Mouse (Mus musculus) CH12.LX (cell line): ENCODE results near the gene Ttc7. TPM values are rescaled to one million over a fixed set of nuclear protein-coding genes. Genes with fewer than 3 reads are reported as not detected.

Source experiments
- DNase-seq: peaks from one replicate; pipeline ENCODE4 v3.0.0-alpha.2; 2013; ENCODE audit errors: extremely low read depth
- H3K27ac ChIP-seq: 2 replicates; pipeline ENCODE4 v1.5.1; 2012; ENCODE audit warnings: low read depth, mild to moderate bottlenecking, control low read depth, moderate library complexity; ENCODE audit not compliant: insufficient read depth
- H3K27me3 ChIP-seq: replicated peaks from 2 replicates; pipeline ENCODE3; 2012; ENCODE audit warnings: inconsistent platforms
- H3K36me3 ChIP-seq, 2 experiments: replicated peaks in 1 of 2; 2 replicates each; pipeline versions ENCODE3 to v1.6.1; 2012; ENCODE audit warnings: inconsistent platforms in 1 of 2, low read length in 1 of 2, mild to moderate bottlenecking in 1 of 2, mixed read lengths in 1 of 2, moderate library complexity in 1 of 2; ENCODE audit not compliant: control insufficient read depth in 1 of 2, insufficient read depth in 1 of 2
- H3K4me1 ChIP-seq, 2 experiments: 2 replicates each; pipeline ENCODE4 v1.6.1; 2012; ENCODE audit warnings: inconsistent platforms in 1 of 2, moderate library complexity in 1 of 2; ENCODE audit not compliant: insufficient read depth in 2 of 2, control insufficient read depth in 1 of 2
- H3K4me2 ChIP-seq: 2 replicates; pipeline ENCODE4 v1.6.1; 2012; ENCODE audit warnings: low read depth, mild to moderate bottlenecking, control low read depth; ENCODE audit not compliant: poor library complexity, insufficient read depth, severe bottlenecking
- H3K4me3 ChIP-seq, 3 experiments: fragments of 150-350 bp in 1 of 3; sonication (generic) in 1 of 3; replicated peaks in 1 of 3; 2 replicates each; pipeline versions ENCODE3 to v1.5.1; 2011 to 2012; ENCODE audit warnings: low read depth in 2 of 3, low read length in 2 of 3, mild to moderate bottlenecking in 2 of 3, moderate library complexity in 2 of 3, control low read depth in 1 of 3, improper control_type of control experiment in 1 of 3, inconsistent platforms in 1 of 3, mixed read lengths in 1 of 3; ENCODE audit not compliant: poor library complexity in 1 of 3
- H3K79me2 ChIP-seq: replicated peaks from 2 replicates; pipeline ENCODE4 v1.6.1; 2012; ENCODE audit warnings: mild to moderate bottlenecking, moderate library complexity; ENCODE audit not compliant: control insufficient read depth, poor library complexity, insufficient read depth, severe bottlenecking; ENCODE audit errors: extremely low read depth
- H3K9ac ChIP-seq: 2 replicates; pipeline ENCODE4 v1.6.1; 2012; ENCODE audit warnings: low read depth, mild to moderate bottlenecking, control low read depth, moderate library complexity; ENCODE audit not compliant: insufficient read depth
- H3K9me3 ChIP-seq: replicated peaks from 2 replicates; pipeline ENCODE3; 2012; ENCODE audit warnings: low read length, inconsistent platforms, mixed read lengths
- BHLHE40 ChIP-seq: IDR thresholded peaks from 2 replicates; pipeline ENCODE4 v1.6.1; 2011; ENCODE audit warnings: mild to moderate bottlenecking, low read depth, low read length, improper control_type of control experiment
- CHD2 ChIP-seq: IDR thresholded peaks from 2 replicates; pipeline ENCODE4 v1.6.1; 2011; ENCODE audit warnings: low read length, improper control_type of control experiment
- CTCF ChIP-seq, 2 experiments: IDR thresholded peaks in 1 of 2; conservative IDR thresholded peaks in 1 of 2; 2 replicates each; pipeline ENCODE4 v1.5.1; 2011 to 2012; ENCODE audit warnings: low read depth in 2 of 2, low read length in 2 of 2, improper control_type of control experiment in 1 of 2, inconsistent platforms in 1 of 2, mild to moderate bottlenecking in 1 of 2, moderate library complexity in 1 of 2
- E2F4 ChIP-seq: IDR thresholded peaks from 2 replicates; pipeline ENCODE4 v1.6.1; 2011; ENCODE audit warnings: low read depth, low read length, improper control_type of control experiment; ENCODE audit not compliant: insufficient replicate concordance
- ELF1 ChIP-seq: IDR thresholded peaks from 2 replicates; pipeline ENCODE4 v1.6.1; 2014; ENCODE audit warnings: low read depth, mild to moderate bottlenecking, inconsistent platforms, low read length, improper control_type of control experiment
- EP300 ChIP-seq: IDR thresholded peaks from 2 replicates; pipeline ENCODE4 v1.6.1; 2011; ENCODE audit warnings: low read length, improper control_type of control experiment
- ETS1 ChIP-seq: conservative IDR thresholded peaks from 2 replicates; pipeline ENCODE4 v1.6.1; 2012; ENCODE audit warnings: low read depth, mild to moderate bottlenecking, inconsistent platforms, low read length, improper control_type of control experiment, moderate library complexity
- JUN ChIP-seq: IDR thresholded peaks from 2 replicates; pipeline ENCODE4 v1.6.1; 2011; ENCODE audit warnings: low read depth, mild to moderate bottlenecking, low read length, improper control_type of control experiment, moderate library complexity; ENCODE audit not compliant: insufficient read depth
- JUND ChIP-seq: conservative IDR thresholded peaks from 2 replicates; pipeline ENCODE4 v1.6.1; 2011; ENCODE audit warnings: low read depth, low read length, improper control_type of control experiment
- KAT2A ChIP-seq: IDR thresholded peaks from 2 replicates; pipeline ENCODE4 v1.6.1; 2012; ENCODE audit warnings: low read length, improper control_type of control experiment, inconsistent platforms; ENCODE audit not compliant: insufficient replicate concordance
- MAX ChIP-seq: IDR thresholded peaks from 2 replicates; pipeline ENCODE4 v1.6.1; 2011; ENCODE audit warnings: low read length, improper control_type of control experiment
- MAZ ChIP-seq: IDR thresholded peaks from 2 replicates; pipeline ENCODE4 v1.6.1; 2012; ENCODE audit warnings: low read depth, mild to moderate bottlenecking, inconsistent platforms, low read length, improper control_type of control experiment, moderate library complexity
- MEF2A ChIP-seq: IDR thresholded peaks from 2 replicates; pipeline ENCODE4 v1.6.1; 2014; ENCODE audit warnings: low read depth, mild to moderate bottlenecking, inconsistent platforms, low read length, improper control_type of control experiment, borderline replicate concordance
- PAX5 ChIP-seq: IDR thresholded peaks from 2 replicates; pipeline ENCODE4 v1.6.1; 2012; ENCODE audit warnings: low read length, inconsistent platforms, mixed read lengths
- POLR2A ChIP-seq: IDR thresholded peaks from 2 replicates; pipeline ENCODE4 v1.6.1; 2011; ENCODE audit warnings: low read depth, mild to moderate bottlenecking, improper control_type of control experiment, low read length
- RAD21 ChIP-seq: IDR thresholded peaks from 2 replicates; pipeline ENCODE4 v1.6.1; 2011; ENCODE audit warnings: low read depth, mild to moderate bottlenecking, low read length, improper control_type of control experiment, moderate library complexity
- SMC3 ChIP-seq: IDR thresholded peaks from 2 replicates; pipeline ENCODE4 v1.6.1; 2011; ENCODE audit warnings: low read depth, low read length, improper control_type of control experiment
- TBP ChIP-seq: conservative IDR thresholded peaks from 2 replicates; pipeline ENCODE4 v1.6.1; 2011; ENCODE audit warnings: low read depth, low read length, improper control_type of control experiment
- TCF12 ChIP-seq: IDR thresholded peaks from 2 replicates; pipeline ENCODE4 v1.6.1; 2014; ENCODE audit warnings: low read depth, mild to moderate bottlenecking, inconsistent platforms, low read length, improper control_type of control experiment
- UBTF ChIP-seq: IDR thresholded peaks from 2 replicates; pipeline ENCODE4 v1.6.1; 2012; ENCODE audit warnings: low read depth, mild to moderate bottlenecking, inconsistent platforms, low read length, improper control_type of control experiment, moderate library complexity
- USF2 ChIP-seq: conservative IDR thresholded peaks from 2 replicates; pipeline ENCODE4 v1.6.1; 2011; ENCODE audit warnings: low read depth, low read length, improper control_type of control experiment
- ZKSCAN1 ChIP-seq: IDR thresholded peaks from 2 replicates; pipeline ENCODE4 v1.6.1; 2012; ENCODE audit warnings: low read depth, inconsistent platforms, low read length, improper control_type of control experiment, borderline replicate concordance
- ZMIZ1 ChIP-seq: IDR thresholded peaks from 2 replicates; pipeline ENCODE4 v1.6.1; 2012; ENCODE audit warnings: low read depth, mild to moderate bottlenecking, inconsistent platforms, low read length, improper control_type of control experiment
- dilution Hi-C: fragments of 300-500 bp; cut with MboI; formaldehyde crosslinking; loops from 2 replicates; pipeline ENCODE4 v1.14.3; 2020; ENCODE audit warnings: low sequenced_read_pairs; ENCODE audit not compliant: extremely low pct_unique_long_range_greater_than_20kb, extremely low pct_ligation_motif_present
- in situ Hi-C: fragments of 300-500 bp; cut with MboI; formaldehyde crosslinking; loops from 3 replicates; pipeline ENCODE4 v1.14.3; 2019; ENCODE audit warnings: low sequenced_read_pairs, low pct_ligation_motif_present, low pct_unique_long_range_greater_than_20kb, mixed read lengths
- polyA plus RNA-seq: library from polyadenylated mRNA; unstranded; fragments of >175 nt; gene quantifications from 2 replicates; pipeline ENCODE4 v1.2.1, GENCODE M21; 2012; ENCODE audit warnings: low read depth; ENCODE audit not compliant: insufficient read length
- total RNA-seq, 2 experiments: library from RNA; depleted of rRNA; stranded (reverse); fragments of 300-350 nt in 1 of 2; fragments of >200 nt in 1 of 2; gene quantifications; 2 replicates each; pipeline ENCODE4 v1.2.3; 2012 to 2014

Ttc7 gene
- total and polyA plus RNA-seq, 3 experiments = 6.2 to 16.4 (median 12.8) TPM

DNA sequence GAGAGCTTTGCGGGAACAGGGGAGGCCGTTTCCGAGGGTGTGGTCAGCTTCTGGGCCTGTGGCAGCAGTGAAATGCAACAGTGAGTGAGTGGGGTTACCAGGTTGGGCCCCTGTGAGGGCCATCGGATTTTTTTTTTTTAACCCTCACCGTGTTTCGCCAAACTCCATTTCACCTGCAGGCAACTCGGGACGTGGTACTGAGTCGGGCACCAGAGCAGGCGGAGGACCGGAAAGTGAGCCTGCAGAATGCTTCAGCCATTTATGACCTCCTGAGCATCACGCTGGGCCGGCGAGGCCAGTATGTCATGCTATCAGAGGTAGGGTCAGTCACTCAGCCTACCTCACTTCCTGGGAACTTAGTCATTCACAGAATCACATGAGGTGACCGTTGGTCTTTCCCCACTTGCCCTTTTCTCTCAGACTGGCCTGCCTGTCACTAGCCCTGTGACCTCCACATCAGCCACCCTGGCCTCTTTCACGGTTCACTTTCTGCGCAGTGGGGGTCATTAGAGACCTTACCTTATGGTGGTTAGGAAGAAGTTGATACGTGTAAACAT, 46.5 kb downstream of the Ttc7 start:
- Histone ChIP-seq H3K4me3 (no peak overlapping the region), H3K27me3 (no peaks in the 10 kb centered on the region), H3K9me3 (no peaks in the 10 kb centered on the region), H3K4me1 (peaks cover 0 to 14% of the 10 kb centered on the region in 2 experiments; a peak in 2 of 4 replicates), H3K79me2 (no peaks in the 10 kb centered on the region), H3K27ac (no peak overlapping the region)
- dilution Hi-C loops = no loop called here
- no peak for DNase-seq
- TF ChIP-seq ELF1 (no peak), SMC3 (no peak), POLR2A (no peak), CHD2 (no peak), EP300 (no peak), BHLHE40 (no peak), ETS1 (no peak), MAZ (no peak), JUN (no peak), ZMIZ1 (no peak), UBTF (no peak), MAX (no peak), JUND (no peak)
- TF ChIP-seq, all 38 proteins: peak for 0
- in situ Hi-C loops = no loop called here
- H3K4me2 ChIP-seq = no peak overlapping the region
- no peak overlapping the region for H3K9ac ChIP-seq
- peaks cover 0 to 53% of the 10 kb centered on the region in 2 experiments for H3K36me3 ChIP-seq

DNA sequence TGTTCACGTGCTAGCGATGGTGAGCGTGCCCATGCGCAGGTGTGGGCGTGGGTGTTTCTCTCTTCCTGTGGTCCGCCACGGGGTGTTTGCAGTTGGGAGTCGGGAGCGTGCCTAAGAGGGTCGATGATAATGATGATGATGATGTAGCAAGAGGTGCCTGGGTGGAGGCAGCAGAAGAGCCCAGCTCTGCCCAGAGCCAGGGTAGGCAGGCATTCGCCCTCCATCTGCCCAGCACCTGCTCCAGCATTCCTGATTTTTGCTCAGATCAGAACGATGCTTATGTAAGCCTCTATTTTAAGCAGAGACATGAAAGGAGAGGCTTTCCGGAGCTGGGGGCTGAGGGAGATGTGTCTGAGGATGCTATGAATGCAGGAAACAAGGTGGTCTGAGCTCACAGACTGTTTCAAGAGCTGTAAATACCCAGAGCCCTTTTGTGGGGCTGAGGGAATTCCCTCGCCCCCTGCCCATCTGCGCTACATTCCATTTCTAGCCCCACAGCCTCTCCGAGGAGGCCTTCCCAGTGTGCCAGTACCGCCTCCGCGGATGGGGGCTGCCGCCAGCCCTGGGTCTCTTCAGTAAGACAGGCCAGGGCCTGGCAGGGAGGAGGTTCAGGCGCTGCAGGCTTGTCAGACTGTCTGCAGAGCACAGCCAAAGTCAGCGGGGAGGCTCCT, 47.7 kb downstream of the Ttc7 start:
- H3K4me1 ChIP-seq = peaks cover 0 to 14% of the 10 kb centered on the region in 2 experiments; a peak in 2 of 4 replicates
- peaks cover 0 to 53% of the 10 kb centered on the region in 2 experiments for H3K36me3 ChIP-seq
- H3K9me3 ChIP-seq = no peaks in the 10 kb centered on the region
- TF ChIP-seq ZMIZ1 (no peak), MEF2A (no peak), ELF1 (no peak), POLR2A (no peak), E2F4 (no peak), MAZ (no peak), ETS1 (no peak), BHLHE40 (no peak), TBP (no peak), JUN (no peak), TCF12 (no peak), UBTF (no peak), ZKSCAN1 (no peak), EP300 (no peak), USF2 (no peak), PAX5 (no peak), RAD21 (no peak), KAT2A (no peak), JUND (no peak), CTCF (conservative IDR thresholded peaks at IDR 0.05 in 1 of 2, IDR thresholded peaks at IDR 0.05 in 1 of 2; ENCODE audit: low read depth in 2 of 2, low read length in 2 of 2) (no peak)
- TF ChIP-seq, all 38 proteins: peak for 0
- Histone ChIP-seq H3K4me3 (no peak overlapping the region), H3K27me3 (no peaks in the 10 kb centered on the region), H3K9ac (no peak overlapping the region), H3K4me2 (no peak overlapping the region), H3K79me2 (no peaks in the 10 kb centered on the region), H3K27ac (no peak overlapping the region)
- no peak for DNase-seq
- dilution Hi-C loops = no loop called here
- in situ Hi-C loops = no loop called here
